Mouse (Mus musculus): ENCODE results near the gene Abcc5.

- TF ChIP-seq POLR2A (IDR thresholded peaks at IDR 0.05; ENCODE audit: insufficient read depth, low read depth, low read length), result no peak
- no peak for TF ChIP-seq CTCF (IDR thresholded peaks at IDR 0.05; ENCODE audit: insufficient read depth, low read depth, low read length)
Observed at GRCm38 (mm10) chr16:20316770-20317169, 109.4 kb downstream of the Abcc5 start.
